Mouse (Mus musculus): ENCODE results near the gene Rtn3. TPM values are rescaled to one million over a fixed set of nuclear protein-coding genes. Genes with fewer than 3 reads are reported as not detected.
A peak's percentile ranks its signal among the peaks of the same experiment; 100 is the strongest.

The Rtn3 gene
- polyA plus RNA-seq, 1 experiment from 2014 or later, result 134 TPM

GRCm38 (mm10) chr19:7492682-7493081 is 9.6 kb upstream of the Rtn3 start:
- peak overlapping the region; percentile 80 for H3K27ac ChIP-seq (ENCODE audit: low read depth, low read length)
- no peaks in the 10 kb centered on the region for H3K36me3 ChIP-seq (ENCODE audit: control insufficient read depth, insufficient read depth)
- no peaks in the 10 kb centered on the region for H3K9me3 ChIP-seq (ENCODE audit: control insufficient read depth)
- H3K9ac ChIP-seq (ENCODE audit: low read depth, low read length), result no peak overlapping the region
- no peaks in the 10 kb centered on the region; the same call in 1 of the 2 replicates for H3K4me1 ChIP-seq (replicated peaks; ENCODE audit: control insufficient read depth, insufficient read depth, low read length)
- H3K4me2 ChIP-seq (replicated peaks; ENCODE audit: low read depth), result no peak overlapping the region
- WGBS, result 49% methylated on average over 2 of the region's 2 CpGs
- H3K4me3 ChIP-seq (ENCODE audit: low read depth, low read length), result no peak overlapping the region
- TF ChIP-seq CTCF (IDR thresholded peaks at IDR 0.05; ENCODE audit: low read depth), result no peak
- peak; percentile 39 for ATAC-seq
- no peaks in the 10 kb centered on the region for H3K27me3 ChIP-seq (replicated peaks; ENCODE audit: control insufficient read depth, insufficient read depth, low read length)

- Histone ChIP-seq H3K4me2 (replicated peaks; ENCODE audit: low read depth) (no peak overlapping the region), H3K36me3 (ENCODE audit: control insufficient read depth, insufficient read depth) (no peaks in the 10 kb centered on the region), H3K27ac (ENCODE audit: low read depth, low read length) (0 out of 2 replicates have a peak overlapping the region, but pooled peaks have one; percentile 80), H3K4me3 (ENCODE audit: low read depth, low read length) (no peak overlapping the region), H3K9ac (ENCODE audit: low read depth, low read length) (no peak overlapping the region), H3K4me1 (replicated peaks; ENCODE audit: control insufficient read depth, insufficient read depth, low read length) (no peaks in the 10 kb centered on the region; the same call in 1 of the 2 replicates), H3K9me3 (ENCODE audit: control insufficient read depth) (no peaks in the 10 kb centered on the region), H3K27me3 (replicated peaks; ENCODE audit: control insufficient read depth, insufficient read depth, low read length) (no peaks in the 10 kb centered on the region)
- WGBS, result 85% methylated on average over 6 of the region's 6 CpGs
- no peak for ATAC-seq
- TF ChIP-seq CTCF (IDR thresholded peaks at IDR 0.05; ENCODE audit: low read depth), result no peak
These were observed 8.9 kb upstream of the Rtn3 start for GRCm38 (mm10) chr19:7491960-7492359.

- Histone ChIP-seq H3K27me3 (replicated peaks; ENCODE audit: control insufficient read depth, insufficient read depth, low read length) (no peaks in the 10 kb centered on the region), H3K4me1 (replicated peaks; ENCODE audit: control insufficient read depth, insufficient read depth, low read length) (no peaks in the 10 kb centered on the region; the same call in 1 of the 2 replicates), H3K9me3 (ENCODE audit: control insufficient read depth) (no peaks in the 10 kb centered on the region), H3K4me3 (ENCODE audit: low read depth, low read length) (no peak overlapping the region), H3K4me2 (replicated peaks; ENCODE audit: low read depth) (no peak overlapping the region), H3K27ac (ENCODE audit: low read depth, low read length) (no peak overlapping the region), H3K36me3 (ENCODE audit: control insufficient read depth, insufficient read depth) (no peaks in the 10 kb centered on the region), H3K9ac (ENCODE audit: low read depth, low read length) (no peak overlapping the region)
- no peak for ATAC-seq
- TF ChIP-seq CTCF (IDR thresholded peaks at IDR 0.05; ENCODE audit: low read depth), result no peak
- 66% methylated on average over 8 of the region's 8 CpGs for WGBS
These were observed 4.6 kb upstream of the Rtn3 start for GRCm38 (mm10) chr19:7487680-7488079.

GRCm38 (mm10) chr19:7484076-7484475 is 995 bp upstream of the Rtn3 start:
- H3K27ac ChIP-seq (ENCODE audit: low read depth, low read length), result no peak overlapping the region
- no peaks in the 10 kb centered on the region for H3K36me3 ChIP-seq (ENCODE audit: control insufficient read depth, insufficient read depth)
- TF ChIP-seq CTCF (IDR thresholded peaks at IDR 0.05; ENCODE audit: low read depth), result no peak
- H3K4me3 ChIP-seq (ENCODE audit: low read depth, low read length), result peak overlapping the region; percentile 96; the same call in 1 of the 2 replicates
- no peak overlapping the region for H3K9ac ChIP-seq (ENCODE audit: low read depth, low read length)
- peak overlapping the region; percentile 82; the same call in 1 of the 2 replicates for H3K4me2 ChIP-seq (replicated peaks; ENCODE audit: low read depth)
- no peak for ATAC-seq
- H3K4me1 ChIP-seq (replicated peaks; ENCODE audit: control insufficient read depth, insufficient read depth, low read length), result no peaks in the 10 kb centered on the region; the same call in 1 of the 2 replicates
- 60% methylated on average over 5 of the region's 5 CpGs for WGBS
- no peaks in the 10 kb centered on the region for H3K27me3 ChIP-seq (replicated peaks; ENCODE audit: control insufficient read depth, insufficient read depth, low read length)
- no peaks in the 10 kb centered on the region for H3K9me3 ChIP-seq (ENCODE audit: control insufficient read depth)

- H3K27ac ChIP-seq (ENCODE audit: low read depth, low read length), result peak overlapping the region; percentile 96
- H3K9me3 ChIP-seq (ENCODE audit: control insufficient read depth), result no peaks in the 10 kb centered on the region
- no peaks in the 10 kb centered on the region; the same call in 1 of the 2 replicates for H3K4me1 ChIP-seq (replicated peaks; ENCODE audit: control insufficient read depth, insufficient read depth, low read length)
- H3K27me3 ChIP-seq (replicated peaks; ENCODE audit: control insufficient read depth, insufficient read depth, low read length), result no peaks in the 10 kb centered on the region
- H3K9ac ChIP-seq (ENCODE audit: low read depth, low read length), result peak overlapping the region; percentile 93
- no peaks in the 10 kb centered on the region for H3K36me3 ChIP-seq (ENCODE audit: control insufficient read depth, insufficient read depth)
- WGBS, result 3% methylated on average over 6 of the region's 6 CpGs
- peak; percentile 42 for TF ChIP-seq CTCF (IDR thresholded peaks at IDR 0.05; ENCODE audit: low read depth)
- ATAC-seq, result peak; percentile 36; the same call in 1 of the 2 replicates
- H3K4me2 ChIP-seq (replicated peaks; ENCODE audit: low read depth), result peak overlapping the region; percentile 82
- H3K4me3 ChIP-seq (ENCODE audit: low read depth, low read length), result peak overlapping the region; percentile 96
These were observed 416 bp upstream of the Rtn3 start for GRCm38 (mm10) chr19:7483512-7483882.

GRCm38 (mm10) chr19:7482266-7482598 is 849 bp downstream of the Rtn3 start:
- Histone ChIP-seq H3K9ac (ENCODE audit: low read depth, low read length) (peak overlapping the region; percentile 93), H3K9me3 (ENCODE audit: control insufficient read depth) (no peaks in the 10 kb centered on the region), H3K4me3 (ENCODE audit: low read depth, low read length) (peak overlapping the region; percentile 96), H3K4me2 (replicated peaks; ENCODE audit: low read depth) (peak overlapping the region; percentile 82), H3K27me3 (replicated peaks; ENCODE audit: control insufficient read depth, insufficient read depth, low read length) (no peaks in the 10 kb centered on the region), H3K27ac (ENCODE audit: low read depth, low read length) (no peak overlapping the region), H3K4me1 (replicated peaks; ENCODE audit: control insufficient read depth, insufficient read depth, low read length) (no peaks in the 10 kb centered on the region; the same call in 1 of the 2 replicates), H3K36me3 (ENCODE audit: control insufficient read depth, insufficient read depth) (no peaks in the 10 kb centered on the region)
- under 1% methylated on average over 7 of the region's 7 CpGs for WGBS
- no peak for TF ChIP-seq CTCF (IDR thresholded peaks at IDR 0.05; ENCODE audit: low read depth)
- ATAC-seq, result no peak
